In the genomic region with DNA sequence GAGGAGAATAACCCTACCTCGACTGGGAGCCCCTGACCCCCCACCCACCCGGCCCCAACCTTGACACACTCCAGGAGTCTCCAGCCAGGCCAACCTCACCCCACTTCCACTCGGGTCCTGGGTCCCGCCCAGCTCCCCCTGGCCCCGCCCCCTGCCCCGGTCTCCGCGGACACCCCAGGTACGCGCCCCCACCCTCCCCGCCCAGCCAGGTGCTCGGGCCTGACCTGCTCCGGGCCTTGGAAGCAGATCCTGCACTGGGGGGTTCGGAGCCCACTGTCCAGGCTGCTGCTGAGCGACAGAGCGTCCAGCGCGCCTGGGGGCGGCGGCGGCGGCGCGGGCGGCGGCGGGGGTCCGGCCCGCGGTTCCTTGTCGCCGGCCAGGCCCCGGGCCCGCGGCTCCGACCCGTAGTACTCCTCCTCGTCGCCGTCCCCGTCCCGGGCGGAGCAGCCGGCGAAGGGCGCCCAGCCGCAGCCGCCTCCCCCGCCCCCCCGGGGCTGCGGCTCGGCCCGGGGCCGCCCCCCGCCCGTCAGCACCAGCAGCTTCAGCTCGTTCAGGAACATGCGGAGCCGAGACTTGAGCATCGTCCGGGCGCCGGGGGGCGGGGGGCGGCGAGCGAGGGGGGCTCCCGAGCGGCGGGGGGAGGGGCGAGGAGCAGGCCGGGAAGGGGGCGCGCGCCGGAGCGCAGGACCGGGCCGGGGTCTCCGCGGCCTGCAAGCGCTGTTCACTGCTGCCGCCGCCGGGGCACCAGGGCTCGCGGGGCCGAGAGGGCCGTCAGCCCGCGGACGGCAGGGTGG, we compare ENCODE assay signal across 8 mouse cellular contexts. TPM values are rescaled to one million over a fixed set of nuclear protein-coding genes. Genes with fewer than 3 reads are reported as not detected.
DNase-seq lines count a peak whose midpoint lies in the region; ATAC-seq and TF ChIP-seq lines count a peak whose summit lies in the region.

No protein-coding gene starts in this region.

- no peaks in the 10 kb centered on the region for H3K9me3 ChIP-seq in forebrain, embryonic 10.5 days
- no peaks in the 10 kb centered on the region for H3K9me3 ChIP-seq in limb, embryonic 10.5 days (replicated peaks)
- H3K9me3 ChIP-seq in stomach, embryonic 15.5 days = no peaks in the 10 kb centered on the region

- peaks cover 3% of the 10 kb centered on the region; the same call in 1 of the 2 replicates for H3K4me1 ChIP-seq in liver, adult 2 months (ENCODE audit: control insufficient read depth, insufficient read depth, low read length)
- peaks cover 10% of the 10 kb centered on the region for H3K4me1 ChIP-seq in bone marrow macrophage, adult 2 months (ENCODE audit: control insufficient read depth, insufficient read depth, low read length)
- peaks cover 49% of the 10 kb centered on the region for H3K4me1 ChIP-seq in forebrain, embryonic 10.5 days
- H3K4me1 ChIP-seq in limb, embryonic 10.5 days = peaks cover 35% of the 10 kb centered on the region
- peaks cover 14% of the 10 kb centered on the region; the same call in 1 of the 2 replicates for H3K4me1 ChIP-seq in stomach, embryonic 15.5 days

- peaks cover 2% of the 10 kb centered on the region; the same call in 1 of the 2 replicates for H3K27me3 ChIP-seq in liver, adult 2 months (ENCODE audit: control insufficient read depth, insufficient read depth, low read length)
- H3K27me3 ChIP-seq in forebrain, embryonic 10.5 days (ENCODE audit: poor library complexity, severe bottlenecking) = peaks cover 42% of the 10 kb centered on the region
- H3K27me3 ChIP-seq in limb, embryonic 10.5 days (ENCODE audit: low read depth, poor library complexity, severe bottlenecking) = peaks cover 64% of the 10 kb centered on the region
- 0 out of 2 replicates have a peak, but pooled peaks cover 6% of the 10 kb centered on the region for H3K27me3 ChIP-seq in stomach, embryonic 15.5 days (replicated peaks)

- no peak for TF ChIP-seq CTCF in liver, adult 2 months (IDR thresholded peaks at IDR 0.05; ENCODE audit: low read depth, low read length)
- TF ChIP-seq CTCF in bone marrow macrophage, adult 2 months (IDR thresholded peaks at IDR 0.05; ENCODE audit: low read depth, low read length) = no peak

- DNase-seq in liver, adult 2 months (ENCODE audit: extremely low read depth, low read depth, low spot score) = no peak
- no peak for DNase-seq in liver
- DNase-seq in forebrain, embryonic 10.5 days (ENCODE audit: extremely low spot score, low spot score) = peak; percentile 52
- peak; percentile 64 for DNase-seq in limb, embryonic 10.5 days (ENCODE audit: low spot score)
- DNase-seq in left cerebral cortex, adult 11 months (ENCODE audit: low spot score) = no peak
- no peak for DNase-seq in urinary bladder, postnatal 36 days (ENCODE audit: low spot score in 2 of 2)

- H3K79me2 ChIP-seq in liver, adult 2 months (ENCODE audit: control insufficient read depth, insufficient read depth, low read length) = peaks cover 3% of the 10 kb centered on the region; the same call in 1 of the 2 replicates

- H3K27ac ChIP-seq in liver, adult 2 months (replicated peaks; ENCODE audit: insufficient read depth, low read depth, low read length) = no peak overlapping the region
- no peak overlapping the region for H3K27ac ChIP-seq in bone marrow macrophage, adult 2 months (ENCODE audit: insufficient read depth, low read depth, low read length)
- H3K27ac ChIP-seq in forebrain, embryonic 10.5 days = peak overlapping the region; percentile 96
- peak overlapping the region; percentile 83 for H3K27ac ChIP-seq in limb, embryonic 10.5 days
- peak overlapping the region; percentile 59; the same call in 1 of the 2 replicates for H3K27ac ChIP-seq in stomach, embryonic 15.5 days

- no peak for TF ChIP-seq POLR2A in liver, adult 2 months (IDR thresholded peaks at IDR 0.05; ENCODE audit: extremely low read depth, insufficient read depth, low read length)
- TF ChIP-seq POLR2A in bone marrow macrophage, adult 2 months (IDR thresholded peaks at IDR 0.05; ENCODE audit: borderline replicate concordance, low read depth, low read length) = no peak

- WGBS in liver, adult 2 months = 3% methylated on average over 79 of the region's 92 CpGs
- WGBS in forebrain, embryonic 10.5 days = 1% methylated on average over 76 of the region's 92 CpGs
- under 1% methylated on average over 88 of the region's 92 CpGs for WGBS in limb, embryonic 10.5 days
- 1% methylated on average over 49 of the region's 92 CpGs for WGBS in stomach, embryonic 15.5 days

- peak overlapping the region; percentile 68 for H3K4me3 ChIP-seq in liver, adult 2 months (ENCODE audit: insufficient read depth, low read depth, low read length)
- H3K4me3 ChIP-seq in bone marrow macrophage, adult 2 months (ENCODE audit: insufficient read depth, low read length) = peak overlapping the region; percentile 49
- peak overlapping the region; percentile 97 for H3K4me3 ChIP-seq in forebrain, embryonic 10.5 days
- H3K4me3 ChIP-seq in limb, embryonic 10.5 days = peak overlapping the region; percentile 80
- peak overlapping the region; percentile 75 for H3K4me3 ChIP-seq in stomach, embryonic 15.5 days (replicated peaks)

- peak overlapping the region; percentile 96 for H3K4me2 ChIP-seq in stomach, embryonic 15.5 days

- ATAC-seq in stomach, embryonic 15.5 days (ENCODE audit: insufficient read depth, low FRiP score, low read depth) = no peak

- H3K9ac ChIP-seq in liver, adult 2 months (ENCODE audit: low read depth, low read length) = peak overlapping the region; percentile 67
- H3K9ac ChIP-seq in stomach, embryonic 15.5 days = peak overlapping the region; percentile 53

- no peaks in the 10 kb centered on the region for H3K36me3 ChIP-seq in liver, adult 2 months (ENCODE audit: control insufficient read depth, insufficient read depth, low read length)
- peaks cover 36% of the 10 kb centered on the region for H3K36me3 ChIP-seq in forebrain, embryonic 10.5 days (replicated peaks)
- peaks cover 21% of the 10 kb centered on the region for H3K36me3 ChIP-seq in limb, embryonic 10.5 days
- H3K36me3 ChIP-seq in stomach, embryonic 15.5 days = peaks cover 19% of the 10 kb centered on the region

RNA-seq across cellular contexts. Expression of a gene that starts 0.6 kb away (rescaled TPM):
- total RNA-seq in liver, adult 2 months (2014; rRNA removed) = 0.09 and 0.34 TPM in 2 replicates
- polyA plus RNA-seq in liver, adult 2 months (2012; rRNA removed) = 0.44 and 0.52 TPM in 2 replicates
- 1.2 and 1.7 TPM in 2 replicates for polyA plus RNA-seq in bone marrow macrophage, adult 2 months (2012; ENCODE audit: insufficient read depth, insufficient read length, missing spikeins)
- 1.1 and 1.2 TPM in 2 replicates for polyA plus RNA-seq in forebrain, embryonic 10.5 days (2016; fragmentation: Nextera tagmentation; extraction: Ambion mirVana)
- polyA plus RNA-seq in limb, embryonic 10.5 days (2016; fragmentation: Nextera tagmentation; extraction: Ambion mirVana) = 0.33 and 0.79 TPM in 2 replicates
- polyA plus RNA-seq in stomach, embryonic 15.5 days (2015; fragmentation: Nextera tagmentation; extraction: Ambion mirVana) = 0.79 and 1.2 TPM in 2 replicates

RNA-seq across cellular contexts. Expression of a gene that starts 4.0 kb away (rescaled TPM):
- 37.9 and 41.3 TPM in 2 replicates for total RNA-seq in liver, adult 2 months (2014; rRNA removed)
- 54.3 and 58.7 TPM in 2 replicates for polyA plus RNA-seq in liver, adult 2 months (2012; rRNA removed)
- polyA plus RNA-seq in bone marrow macrophage, adult 2 months (2012; ENCODE audit: insufficient read depth, insufficient read length, missing spikeins) = 161 and 187 TPM in 2 replicates
- polyA plus RNA-seq in forebrain, embryonic 10.5 days (2016; fragmentation: Nextera tagmentation; extraction: Ambion mirVana) = 3,005 and 3,066 TPM in 2 replicates
- polyA plus RNA-seq in limb, embryonic 10.5 days (2016; fragmentation: Nextera tagmentation; extraction: Ambion mirVana) = 3,142 and 3,162 TPM in 2 replicates
- 1,443 and 1,450 TPM in 2 replicates for polyA plus RNA-seq in stomach, embryonic 15.5 days (2015; fragmentation: Nextera tagmentation; extraction: Ambion mirVana)

RNA-seq across cellular contexts. Expression of a gene that starts 10.7 kb away (rescaled TPM):
- total RNA-seq in liver, adult 2 months (2014; rRNA removed) = 269 and 278 TPM in 2 replicates
- polyA plus RNA-seq in liver, adult 2 months (2012; rRNA removed) = 268 and 298 TPM in 2 replicates
- 116 and 126 TPM in 2 replicates for polyA plus RNA-seq in bone marrow macrophage, adult 2 months (2012; ENCODE audit: insufficient read depth, insufficient read length, missing spikeins)
- 188 and 190 TPM in 2 replicates for polyA plus RNA-seq in forebrain, embryonic 10.5 days (2016; fragmentation: Nextera tagmentation; extraction: Ambion mirVana)
- 169 and 181 TPM in 2 replicates for polyA plus RNA-seq in limb, embryonic 10.5 days (2016; fragmentation: Nextera tagmentation; extraction: Ambion mirVana)
- polyA plus RNA-seq in stomach, embryonic 15.5 days (2015; fragmentation: Nextera tagmentation; extraction: Ambion mirVana) = 154 and 163 TPM in 2 replicates

RNA-seq across cellular contexts. Expression of a gene that starts 11.3 kb away (rescaled TPM):
- not detected in 2 replicates for total RNA-seq in liver, adult 2 months (2014; rRNA removed)
- 0.05 TPM in 2 replicates for polyA plus RNA-seq in liver, adult 2 months (2012; rRNA removed)
- polyA plus RNA-seq in bone marrow macrophage, adult 2 months (2012; ENCODE audit: insufficient read depth, insufficient read length, missing spikeins) = not detected in 2 replicates
- polyA plus RNA-seq in forebrain, embryonic 10.5 days (2016; fragmentation: Nextera tagmentation; extraction: Ambion mirVana) = 0.11 and 0.16 TPM in 2 replicates
- polyA plus RNA-seq in limb, embryonic 10.5 days (2016; fragmentation: Nextera tagmentation; extraction: Ambion mirVana) = 0.11 and 0.24 TPM in 2 replicates
- 0.17 and 0.32 TPM in 2 replicates for polyA plus RNA-seq in stomach, embryonic 15.5 days (2015; fragmentation: Nextera tagmentation; extraction: Ambion mirVana)

RNA-seq across cellular contexts. Expression of a gene that starts 15.7 kb away (rescaled TPM):
- 0.28 and 0.81 TPM in 2 replicates for total RNA-seq in liver, adult 2 months (2014; rRNA removed)
- polyA plus RNA-seq in liver, adult 2 months (2012; rRNA removed) = 0.44 and 0.55 TPM in 2 replicates
- polyA plus RNA-seq in bone marrow macrophage, adult 2 months (2012; ENCODE audit: insufficient read depth, insufficient read length, missing spikeins) = 0.85 and 2.0 TPM in 2 replicates
- 0.10 and 0.23 TPM in 2 replicates for polyA plus RNA-seq in forebrain, embryonic 10.5 days (2016; fragmentation: Nextera tagmentation; extraction: Ambion mirVana)
- polyA plus RNA-seq in limb, embryonic 10.5 days (2016; fragmentation: Nextera tagmentation; extraction: Ambion mirVana) = 0.03 TPM in 1 of 2 replicates, not detected in the other
- polyA plus RNA-seq in stomach, embryonic 15.5 days (2015; fragmentation: Nextera tagmentation; extraction: Ambion mirVana) = 0.28 and 0.67 TPM in 2 replicates

Comparison
In these comparisons a context has a peak if more than half of its experiments do, and no peak if none do; other contexts are left out.
1. DNase-seq: peak in forebrain, embryonic 10.5 days (single experiment) and limb, embryonic 10.5 days (single experiment); none in liver, adult 2 months (single experiment), liver (single experiment), left cerebral cortex, adult 11 months (single experiment) and urinary bladder, postnatal 36 days (0 of 2).
2. H3K27ac ChIP-seq: peak in forebrain, embryonic 10.5 days (single experiment), limb, embryonic 10.5 days (single experiment) and stomach, embryonic 15.5 days (single experiment); none in liver, adult 2 months (single experiment) and bone marrow macrophage, adult 2 months (single experiment).
3. Peak in every context shown above with its lines, with median percentiles within 50 percentile points of each other: H3K4me3 ChIP-seq.